Mouse (Mus musculus) CD4-positive naive resting alpha-beta T cell, adult 76 days (primary cell): Measurements from ENCODE around the gene Nf1. TPM values are rescaled to one million over a fixed set of nuclear protein-coding genes. Genes with fewer than 3 reads are reported as not detected.

ENCODE experiments used
- total RNA-seq: library from RNA; stranded (reverse); gene quantifications from one replicate; pipeline ENCODE4 v1.2.4, GENCODE M21; 2023

The Nf1 gene
- 22.9 TPM for total RNA-seq

GRCm38 (mm10) chr11:79339234-79339807 is at the start of gene Nf1:
TSS of gene Nf1 (plus strand) at chr11:79339693.

DNA sequence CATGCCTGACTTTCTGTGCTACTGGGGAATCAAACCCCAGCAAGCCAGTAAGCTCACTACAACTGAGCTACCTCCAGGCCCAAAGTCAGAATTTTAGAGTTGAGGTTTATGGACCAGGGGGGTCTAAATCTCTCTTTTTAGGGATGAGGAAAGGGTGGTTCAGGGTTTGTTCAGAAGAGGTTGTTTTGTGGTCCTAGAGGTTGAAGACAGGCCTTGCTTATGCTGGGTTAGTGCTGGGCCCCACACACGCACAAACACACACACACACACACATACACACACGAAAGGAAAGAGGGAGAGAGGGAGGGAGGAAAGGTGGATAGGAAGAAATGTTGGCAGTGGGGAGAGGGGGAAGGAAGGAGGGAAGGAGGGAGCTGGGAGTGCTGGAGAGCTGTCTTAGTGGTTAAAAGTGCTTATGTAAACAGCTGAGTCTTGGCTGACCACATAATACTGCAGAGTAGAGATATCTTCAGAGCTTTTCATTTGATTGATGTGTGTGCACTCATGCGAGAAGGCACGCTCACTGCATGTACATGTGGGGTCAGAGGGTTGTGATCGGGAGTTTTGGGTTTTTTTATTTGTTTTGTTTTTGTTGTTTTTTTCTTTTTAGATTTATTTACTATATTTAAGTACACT is 42.5 kb upstream of the Nf1 start, which contains the start of gene Gm9964:
TSS of gene Gm9964 (minus strand) at position 51 of the 636 bp plus-strand sequence.

DNA sequence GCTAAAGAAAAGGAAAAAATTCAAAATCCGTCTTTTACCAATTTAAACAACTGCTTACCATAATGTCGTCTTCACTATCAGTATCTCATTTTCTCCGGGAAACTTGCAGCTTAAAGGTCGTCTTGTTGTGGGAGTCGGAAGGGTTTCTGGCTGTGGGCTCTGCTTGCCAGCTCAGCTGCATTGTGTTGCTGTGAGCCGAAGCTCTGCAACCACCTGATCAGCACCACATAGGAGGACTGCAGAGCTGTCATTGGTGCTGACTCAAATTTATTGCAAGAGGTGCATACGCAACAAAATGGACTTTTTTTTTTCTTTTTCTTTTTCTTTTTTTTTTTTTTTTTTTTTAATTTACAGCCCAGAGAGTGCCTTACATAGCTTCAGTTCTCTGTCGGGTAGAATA is 164.4 kb downstream of the Nf1 start, which contains the start of gene Omg:
TSS of gene Omg (minus strand) at position 240 of the 400 bp plus-strand sequence.

DNA sequence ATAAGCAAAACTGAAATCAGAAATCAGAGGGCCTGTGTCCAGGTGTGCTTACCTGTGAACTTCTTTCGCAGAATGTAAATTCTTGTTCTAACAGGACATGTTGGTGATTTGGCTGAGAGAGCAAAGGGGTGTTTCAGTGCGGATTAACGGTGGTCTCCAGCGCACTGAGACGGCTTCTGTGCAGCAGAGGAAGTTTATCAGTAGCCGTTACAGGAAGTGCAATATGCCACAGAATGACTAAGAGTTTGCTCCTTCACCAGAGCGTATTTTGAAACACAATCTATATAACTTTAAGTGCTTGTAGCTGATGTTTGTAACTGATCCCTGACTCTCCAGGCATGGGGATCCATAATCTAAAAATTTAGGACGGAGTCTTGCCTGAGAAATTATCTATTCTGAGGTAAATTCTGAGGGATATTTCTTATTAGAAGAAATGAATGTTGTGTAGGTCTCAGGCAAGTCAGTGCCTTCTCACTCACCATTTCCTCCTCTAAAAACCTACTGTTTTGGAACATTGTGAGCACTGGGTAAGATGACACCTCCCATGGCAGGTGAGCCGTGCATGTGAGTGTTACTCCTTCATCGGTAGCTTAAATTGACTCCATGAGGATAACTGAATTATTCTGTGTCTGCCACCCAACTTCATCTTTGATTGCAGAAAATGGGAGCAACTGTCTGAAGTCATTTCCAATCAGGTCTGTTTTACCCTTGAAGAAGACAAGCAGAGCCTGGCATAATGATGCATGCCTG is 184.2 kb downstream of the Nf1 start, which contains the start of gene Evi2b:
TSS of gene Evi2b (minus strand) at position 203 of the 750 bp plus-strand sequence.

GRCm38 (mm10) chr11:79530333-79530761 is 190.9 kb downstream of the Nf1 start, which contains the start of the genes Evi2 and Evi2a:
TSS of gene Evi2 (minus strand) at chr11:79530589.
TSS of gene Evi2a (minus strand) at chr11:79530609.

DNA sequence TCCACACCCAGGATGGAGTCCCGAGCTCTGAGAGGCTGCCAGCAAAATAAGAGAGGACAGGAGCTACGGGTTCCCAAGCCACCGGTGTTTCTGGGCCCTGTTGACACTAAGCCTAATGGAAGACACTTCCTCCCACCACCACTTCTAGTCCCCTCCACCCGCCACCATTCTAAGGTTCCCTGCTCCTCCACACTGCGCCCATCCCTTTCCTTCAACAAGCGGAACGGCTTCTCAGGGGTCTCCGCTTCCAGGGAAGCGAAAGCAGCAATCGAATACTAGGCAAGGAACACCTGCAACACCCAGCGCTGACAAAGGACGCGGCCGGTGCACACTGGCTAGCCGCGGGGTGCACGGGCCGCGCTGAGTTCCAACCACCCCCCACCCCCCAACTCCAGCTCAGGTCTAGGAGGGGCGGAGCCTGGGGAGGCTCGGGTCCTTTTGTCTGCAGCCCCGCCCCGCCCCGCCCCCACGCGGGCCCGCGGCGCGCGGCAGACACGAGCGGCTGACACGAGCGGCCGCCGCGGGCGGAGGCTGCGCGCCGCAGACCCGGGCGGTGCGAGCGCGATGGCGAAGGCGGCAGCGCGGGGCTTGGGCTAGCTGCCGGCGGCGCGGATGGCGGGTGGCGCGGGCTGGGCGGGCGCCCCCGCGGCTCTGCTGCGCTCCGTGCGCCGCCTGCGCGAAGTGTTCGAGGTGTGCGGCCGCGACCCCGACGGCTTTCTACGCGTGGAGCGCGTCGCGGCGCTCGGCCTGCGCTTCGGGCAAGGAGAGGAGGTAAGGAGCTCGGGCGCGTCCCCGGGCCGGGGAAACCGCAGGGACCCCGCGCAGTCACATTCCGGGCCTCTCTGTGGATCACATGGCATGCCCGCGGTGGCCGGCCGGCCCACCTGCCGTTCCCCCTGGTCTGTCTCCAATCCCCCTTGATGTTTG is 251.4 kb downstream of the Nf1 start, which contains the start of gene Rab11fip4:
TSS of gene Rab11fip4 (plus strand) at position 549 of the 927 bp plus-strand sequence.

Other genes starting within 250 kb of the Nf1 start
- 16.4 TPM for gene Ksr1, start 193.3 kb upstream of the Nf1 start, total RNA-seq
- 167 TPM for gene Wsb1, start 85.0 kb upstream of the Nf1 start, total RNA-seq
- gene Gm9964, start 42.8 kb upstream of the Nf1 start, total RNA-seq = 3.7 TPM
- 0.67 TPM for gene Omg, start 164.4 kb downstream of the Nf1 start, total RNA-seq
- gene Evi2b, start 184.1 kb downstream of the Nf1 start, total RNA-seq = 62.6 TPM
- gene Evi2, start 190.9 kb downstream of the Nf1 start, total RNA-seq = 2.7 TPM
- gene Evi2a, start 190.9 kb downstream of the Nf1 start, total RNA-seq = 24.6 TPM